Mouse (Mus musculus) megakaryocyte, embryonic 14.5 days (primary cell): Measurements from ENCODE around the gene Hamp. TPM values are rescaled to one million over a fixed set of nuclear protein-coding genes. Genes with fewer than 3 reads are reported as not detected.

Experiments used
- H3K27me3 ChIP-seq: replicated peaks from 2 replicates; pipeline ENCODE3; 2012; ENCODE audit warnings: inconsistent platforms
- H3K36me3 ChIP-seq: replicated peaks from 2 replicates; pipeline ENCODE3; 2012; ENCODE audit warnings: low read length, inconsistent platforms, mixed read lengths
- H3K4me1 ChIP-seq: 2 replicates; pipeline ENCODE4 v1.6.1; 2012; ENCODE audit warnings: inconsistent platforms
- H3K4me3 ChIP-seq: replicated peaks from 2 replicates; pipeline ENCODE3; 2012; ENCODE audit warnings: moderate library complexity, mild to moderate bottlenecking, inconsistent platforms
- H3K9me3 ChIP-seq: 2 replicates; pipeline ENCODE4 v1.6.1; 2012; ENCODE audit warnings: inconsistent platforms
- FLI1 ChIP-seq: IDR thresholded peaks from 2 replicates; pipeline ENCODE4 v1.6.1; 2012; ENCODE audit warnings: low read length, inconsistent platforms, mixed read lengths
- GATA1 ChIP-seq: IDR thresholded peaks from 3 replicates; pipeline ENCODE4 v1.6.1; 2012; ENCODE audit warnings: mixed read lengths, low read length, inconsistent platforms, borderline replicate concordance
- polyA plus RNA-seq: library from polyadenylated mRNA; stranded (reverse); fragments of >175 nt; gene quantifications from 2 replicates; pipeline ENCODE4 v1.2.3, GENCODE M21; 2012; ENCODE audit warnings: low replicate concordance; ENCODE audit not compliant: insufficient read depth

Gene Hamp
- polyA plus RNA-seq, 1 experiment: not detected

DNA sequence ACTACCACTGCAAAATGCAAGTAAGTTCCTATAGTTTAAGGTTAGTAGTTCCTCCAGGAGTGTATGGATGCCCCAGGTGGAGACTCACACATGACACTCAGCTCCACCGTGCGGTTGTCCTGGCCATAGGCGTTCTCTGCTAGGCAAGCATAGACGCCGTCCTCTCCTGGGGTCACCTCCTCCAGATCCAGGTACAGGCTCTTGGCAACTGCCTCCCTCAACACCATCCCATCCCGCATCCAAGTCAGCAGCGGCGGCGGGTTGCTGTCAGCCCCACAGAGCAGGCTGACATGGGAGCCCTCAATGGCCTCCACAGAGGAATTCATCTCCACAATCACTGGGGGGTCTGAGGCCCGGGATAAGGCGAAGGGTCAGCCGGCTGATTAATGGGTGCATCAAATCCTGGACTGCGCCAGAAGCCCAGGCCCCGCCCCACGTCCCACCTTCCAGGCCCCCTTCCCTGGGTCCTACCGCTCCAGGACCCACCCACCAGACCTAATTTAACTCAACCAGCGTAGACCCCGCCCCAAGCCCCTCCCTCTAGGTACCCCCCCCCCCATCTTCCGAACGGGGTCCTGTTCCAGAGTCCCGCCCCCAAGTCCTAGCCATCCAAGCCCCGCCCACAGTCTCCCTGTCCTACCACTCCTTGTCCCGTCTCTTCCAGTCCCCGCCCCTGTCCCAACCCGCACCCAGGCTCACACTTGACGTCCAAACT, 35.4 kb downstream of the Hamp start:
- TF ChIP-seq GATA1: no peak
- Histone ChIP-seq H3K27me3 (peaks cover 70% of the 10 kb centered on the region), H3K36me3 (no peaks in the 10 kb centered on the region), H3K9me3 (no peaks in the 10 kb centered on the region), H3K4me3 (peak overlapping the region; percentile 86), H3K4me1 (peaks cover 26% of the 10 kb centered on the region)

GRCm38 (mm10) chr7:30904042-30904441, 39.8 kb downstream of the Hamp start:
- Histone ChIP-seq H3K9me3 (no peaks in the 10 kb centered on the region), H3K4me3 (no peak overlapping the region), H3K27me3 (peaks cover 72% of the 10 kb centered on the region), H3K36me3 (no peaks in the 10 kb centered on the region), H3K4me1 (peaks cover 21% of the 10 kb centered on the region)
- TF ChIP-seq FLI1 (no peak), GATA1 (no peak)

DNA sequence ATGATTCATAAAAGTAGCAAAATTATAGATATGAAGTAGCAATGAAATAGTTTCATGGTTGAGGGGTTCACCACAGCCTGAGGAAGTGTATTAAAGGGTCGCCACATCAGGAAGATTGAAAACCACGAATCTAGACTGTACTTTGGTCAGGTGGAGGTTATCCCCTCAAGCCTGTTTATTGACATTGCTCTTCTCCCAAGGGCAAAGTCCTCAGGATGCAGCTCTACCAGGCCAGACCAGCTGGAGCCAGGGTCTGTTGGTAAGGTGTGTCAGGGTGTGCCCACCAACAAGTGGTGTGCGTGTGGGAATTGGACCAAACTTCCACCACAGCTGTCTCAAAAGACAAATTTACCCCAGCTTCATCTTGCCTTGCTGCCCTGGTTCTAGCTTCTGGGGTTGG, 48.6 kb downstream of the Hamp start:
- Histone ChIP-seq H3K4me1 (peaks cover 48% of the 10 kb centered on the region), H3K4me3 (no peak overlapping the region), H3K9me3 (no peaks in the 10 kb centered on the region), H3K27me3 (peaks cover 56% of the 10 kb centered on the region), H3K36me3 (no peaks in the 10 kb centered on the region)
- TF ChIP-seq FLI1 (no peak), GATA1 (no peak)

- peaks cover 41% of the 10 kb centered on the region for H3K4me1 ChIP-seq
- no peak for TF ChIP-seq GATA1
- TF ChIP-seq FLI1: no peak
Measured at GRCm38 (mm10) chr7:30892515-30892914, 51.3 kb downstream of the Hamp start.

More at GRCm38 (mm10) chr7:30892515-30892914, 51.3 kb downstream of the Hamp start:
- H3K36me3 ChIP-seq: no peaks in the 10 kb centered on the region
- peaks cover 43% of the 10 kb centered on the region for H3K27me3 ChIP-seq
- no peak overlapping the region for H3K4me3 ChIP-seq
- no peaks in the 10 kb centered on the region for H3K9me3 ChIP-seq

Other genes with a start within 250 kb of the Hamp start
- not detected in 2 replicates for gene 2200002J24Rik, start 245.1 kb downstream of the Hamp start, polyA plus RNA-seq
- 0.10 TPM in 1 of 2 replicates, not detected in the other for gene Atp4a, start 231.8 kb downstream of the Hamp start, polyA plus RNA-seq
- 25.4 and 46.3 TPM in 2 replicates for gene Tmem147, start 214.5 kb downstream of the Hamp start, polyA plus RNA-seq
- gene Gapdhs, start 200.4 kb downstream of the Hamp start, polyA plus RNA-seq: not detected in 2 replicates
- gene Sbsn, start 192.6 kb downstream of the Hamp start, polyA plus RNA-seq: 0.21 TPM in 1 of 2 replicates, not detected in the other
- not detected in 2 replicates for gene Dmkn, start 180.3 kb downstream of the Hamp start, polyA plus RNA-seq
- not detected in 2 replicates for gene Krtdap, start 156.1 kb downstream of the Hamp start, polyA plus RNA-seq
- gene Ffar2, start 120.3 kb downstream of the Hamp start, polyA plus RNA-seq: 5.8 and 8.9 TPM in 2 replicates
- gene Ffar3, start 87.9 kb downstream of the Hamp start, polyA plus RNA-seq: not detected in 2 replicates
- gene Ffar1, start 82.5 kb downstream of the Hamp start, polyA plus RNA-seq: 0.16 TPM in 1 of 2 replicates, not detected in the other
- 0.03 TPM in 1 of 2 replicates, not detected in the other for gene Cd22, start 63.7 kb downstream of the Hamp start, polyA plus RNA-seq
- gene Mag, start 29.2 kb downstream of the Hamp start, polyA plus RNA-seq: 1.2 TPM in 1 of 2 replicates, not detected in the other
- not detected in 2 replicates for gene Hamp2, start 19.4 kb downstream of the Hamp start, polyA plus RNA-seq
- 122 and 127 TPM in 2 replicates for gene Usf2, start 12.8 kb upstream of the Hamp start, polyA plus RNA-seq
- 2.1 TPM in 1 of 2 replicates, not detected in the other for gene Lsr, start 29.4 kb upstream of the Hamp start, polyA plus RNA-seq
- gene Fam187b, start 29.8 kb upstream of the Hamp start, polyA plus RNA-seq: not detected in 2 replicates
- 2,043 and 2,688 TPM in 2 replicates for gene Fxyd5, start 98.4 kb upstream of the Hamp start, polyA plus RNA-seq
- 1.0 TPM in 1 of 2 replicates, not detected in the other for gene Fxyd7, start 107.4 kb upstream of the Hamp start, polyA plus RNA-seq
- gene Fxyd1, start 113.2 kb upstream of the Hamp start, polyA plus RNA-seq: not detected in 2 replicates
- 0.23 and 0.67 TPM in 2 replicates for gene Lgi4, start 115.3 kb upstream of the Hamp start, polyA plus RNA-seq
- not detected in 2 replicates for gene Fxyd3, start 132.7 kb upstream of the Hamp start, polyA plus RNA-seq
- 1.8 TPM in 1 of 2 replicates, not detected in the other for gene Hpn, start 171.3 kb upstream of the Hamp start, polyA plus RNA-seq
- gene Scn1b, start 183.0 kb upstream of the Hamp start, polyA plus RNA-seq: 8.8 and 28.4 TPM in 2 replicates
- 122 and 287 TPM in 2 replicates for gene Gramd1a, start 211.9 kb upstream of the Hamp start, polyA plus RNA-seq